Mouse (Mus musculus): ENCODE measurements around the gene Sytl3. TPM values are rescaled to one million over a fixed set of nuclear protein-coding genes. Genes with fewer than 3 reads are reported as not detected.

Gene Sytl3
- total and polyA plus RNA-seq, 3 experiments: 0.16 to 0.34 (median 0.23) TPM

DNA sequence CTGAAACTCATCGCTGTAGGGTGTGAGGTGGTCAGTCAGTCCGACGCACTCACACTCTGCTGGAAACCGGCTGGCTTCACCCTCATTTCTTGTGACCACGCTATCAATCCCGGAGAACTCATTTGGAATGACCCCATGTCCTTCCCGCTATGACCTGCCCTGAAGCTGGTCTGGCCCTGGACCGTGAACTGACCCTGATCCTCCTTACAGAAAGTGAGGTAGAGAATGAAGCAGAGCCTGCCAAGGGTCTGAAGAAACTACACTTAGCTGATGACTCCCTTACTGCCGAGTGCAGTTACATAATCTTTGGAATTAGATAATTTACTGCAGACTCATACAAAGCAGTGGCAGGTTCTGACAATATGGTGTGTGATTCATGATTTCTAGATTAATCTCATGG, 96.3 kb downstream of the Sytl3 start:
- Histone ChIP-seq H3K36me3 (ENCODE audit: control insufficient read depth, insufficient read depth, low read length) (peaks cover 2% of the 10 kb centered on the region; the same call in 1 of the 2 replicates), H3K27me3 (ENCODE audit: control insufficient read depth, insufficient read depth, low read length) (no peaks in the 10 kb centered on the region), H3K79me2 (replicated peaks; ENCODE audit: control insufficient read depth, insufficient read depth, low read length) (no peaks in the 10 kb centered on the region; the same call in 1 of the 2 replicates), H3K4me3 (no peak overlapping the region), H3K27ac (no peak overlapping the region), H3K9ac (ENCODE audit: low read depth, low read length) (no peak overlapping the region), H3K4me1 (ENCODE audit: control insufficient read depth, insufficient read depth, low read length) (no peaks in the 10 kb centered on the region; the same call in 1 of the 2 replicates)
- 72% methylated on average over 9 of the region's 9 CpGs for WGBS
- DNase-seq: no peak
- TF ChIP-seq POLR2A (IDR thresholded peaks at IDR 0.05; ENCODE audit: insufficient read depth, low read depth, low read length) (no peak), CTCF (IDR thresholded peaks at IDR 0.05) (no peak), EP300 (IDR thresholded peaks at IDR 0.05; ENCODE audit: insufficient read depth, low read depth, low read length) (no peak)
- intact Hi-C loops (cut with DNase I): loop anchor here (2.0 kb wide), 1 partner anchor 28 kb away; the partner anchor contains the start of gene Ezr

DNA sequence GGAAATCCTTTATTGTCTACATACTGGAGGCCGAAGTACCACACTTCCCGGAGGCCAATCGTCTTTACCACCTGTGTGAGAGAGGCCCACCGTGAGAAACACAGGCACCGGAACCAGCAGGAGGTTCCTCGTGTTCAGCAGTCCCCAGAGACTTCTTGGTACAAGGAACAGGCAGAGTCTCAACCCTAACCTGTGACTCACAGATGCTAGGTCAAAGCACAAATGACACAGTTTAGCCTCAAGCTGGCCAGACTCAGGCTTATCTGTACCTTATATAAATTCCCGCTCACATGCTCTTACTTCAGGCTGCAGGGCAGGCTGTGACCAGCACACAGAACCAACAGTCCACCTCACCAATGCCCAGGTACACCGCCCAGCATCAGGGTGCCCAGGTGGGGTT, 97.0 kb downstream of the Sytl3 start:
- Histone ChIP-seq H3K4me1 (ENCODE audit: control insufficient read depth, insufficient read depth, low read length) (no peaks in the 10 kb centered on the region; the same call in 1 of the 2 replicates), H3K79me2 (replicated peaks; ENCODE audit: control insufficient read depth, insufficient read depth, low read length) (no peaks in the 10 kb centered on the region; the same call in 1 of the 2 replicates), H3K4me3 (no peak overlapping the region), H3K27me3 (ENCODE audit: control insufficient read depth, insufficient read depth, low read length) (no peaks in the 10 kb centered on the region), H3K27ac (no peak overlapping the region), H3K36me3 (ENCODE audit: control insufficient read depth, insufficient read depth, low read length) (peaks cover 2% of the 10 kb centered on the region; the same call in 1 of the 2 replicates), H3K9ac (ENCODE audit: low read depth, low read length) (no peak overlapping the region)
- WGBS: 87% methylated on average over 8 of the region's 8 CpGs
- TF ChIP-seq EP300 (IDR thresholded peaks at IDR 0.05; ENCODE audit: insufficient read depth, low read depth, low read length) (no peak), CTCF (IDR thresholded peaks at IDR 0.05) (no peak), POLR2A (IDR thresholded peaks at IDR 0.05; ENCODE audit: insufficient read depth, low read depth, low read length) (no peak)
- peak in 1 of 2 experiments; percentile 15 for DNase-seq
- intact Hi-C loops (cut with DNase I): loop anchor here (2.0 kb wide), 1 partner anchor 27 kb away; the partner anchor contains the start of gene Ezr

DNA sequence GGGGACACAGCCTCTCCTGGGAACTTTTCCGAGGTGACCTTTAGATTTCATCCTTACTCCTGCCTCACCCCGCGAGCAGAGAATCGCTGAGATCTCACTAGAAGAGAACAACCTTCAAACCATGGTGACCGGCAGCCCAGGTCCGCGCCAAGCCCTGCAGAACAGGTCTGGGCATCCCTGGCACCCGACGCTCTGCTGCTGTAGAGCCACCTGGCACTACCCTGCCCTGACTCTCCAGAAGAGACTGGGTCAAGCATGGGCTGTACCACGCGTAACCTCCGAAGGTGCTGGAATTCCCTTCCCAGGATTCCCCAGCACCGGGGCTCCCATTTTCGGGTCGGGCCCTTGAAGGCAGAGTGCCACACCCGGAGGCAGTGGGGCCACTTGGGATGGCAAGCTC, 99.0 kb downstream of the Sytl3 start:
- intact Hi-C loops (cut with DNase I): no loop called here
- Histone ChIP-seq H3K27ac (no peak overlapping the region), H3K4me3 (no peak overlapping the region), H3K9ac (ENCODE audit: low read depth, low read length) (no peak overlapping the region), H3K27me3 (ENCODE audit: control insufficient read depth, insufficient read depth, low read length) (no peaks in the 10 kb centered on the region), H3K4me1 (ENCODE audit: control insufficient read depth, insufficient read depth, low read length) (no peaks in the 10 kb centered on the region), H3K36me3 (ENCODE audit: control insufficient read depth, insufficient read depth, low read length) (peaks cover 2% of the 10 kb centered on the region; the same call in 1 of the 2 replicates), H3K79me2 (replicated peaks; ENCODE audit: control insufficient read depth, insufficient read depth, low read length) (no peaks in the 10 kb centered on the region; the same call in 1 of the 2 replicates)
- no peak for TF ChIP-seq CTCF (IDR thresholded peaks at IDR 0.05)
- no peak for TF ChIP-seq POLR2A (IDR thresholded peaks at IDR 0.05; ENCODE audit: insufficient read depth, low read depth, low read length)
- no peak for TF ChIP-seq EP300 (IDR thresholded peaks at IDR 0.05; ENCODE audit: insufficient read depth, low read depth, low read length)
- 89% methylated on average over 16 of the region's 16 CpGs for WGBS
- peak in 1 of 2 experiments; percentile 13 for DNase-seq

DNA sequence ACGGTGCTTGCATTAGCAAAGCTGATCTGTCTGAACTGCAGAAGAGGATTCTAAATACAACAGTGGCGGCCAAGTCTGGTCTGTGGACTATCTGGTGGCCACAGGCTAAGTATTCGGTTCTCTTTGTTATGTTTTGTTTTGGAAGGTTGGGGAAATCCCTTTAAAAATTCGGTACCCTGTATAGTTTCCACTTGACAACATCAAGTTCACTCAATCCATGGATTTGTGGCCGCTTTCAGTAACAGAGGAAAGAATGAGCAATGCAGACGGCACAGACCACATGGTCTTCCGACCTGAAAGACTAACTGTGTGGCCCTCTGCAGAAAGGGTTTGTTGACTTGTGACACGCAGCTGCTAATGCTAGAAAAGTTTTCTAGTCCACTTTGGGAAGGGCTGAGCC, 100.0 kb downstream of the Sytl3 start:
- Histone ChIP-seq H3K9ac (ENCODE audit: low read depth, low read length) (no peak overlapping the region), H3K27ac (no peak overlapping the region), H3K4me1 (ENCODE audit: control insufficient read depth, insufficient read depth, low read length) (no peaks in the 10 kb centered on the region), H3K36me3 (ENCODE audit: control insufficient read depth, insufficient read depth, low read length) (peaks cover 2% of the 10 kb centered on the region; the same call in 1 of the 2 replicates), H3K4me3 (no peak overlapping the region), H3K27me3 (ENCODE audit: control insufficient read depth, insufficient read depth, low read length) (no peaks in the 10 kb centered on the region), H3K79me2 (replicated peaks; ENCODE audit: control insufficient read depth, insufficient read depth, low read length) (no peaks in the 10 kb centered on the region; the same call in 1 of the 2 replicates)
- WGBS: 91% methylated on average over 8 of the region's 8 CpGs
- no peak for TF ChIP-seq CTCF (IDR thresholded peaks at IDR 0.05)
- TF ChIP-seq EP300 (IDR thresholded peaks at IDR 0.05; ENCODE audit: insufficient read depth, low read depth, low read length): no peak
- no peak for TF ChIP-seq POLR2A (IDR thresholded peaks at IDR 0.05; ENCODE audit: insufficient read depth, low read depth, low read length)
- intact Hi-C loops (cut with DNase I): no loop called here
- DNase-seq: no peak

DNA sequence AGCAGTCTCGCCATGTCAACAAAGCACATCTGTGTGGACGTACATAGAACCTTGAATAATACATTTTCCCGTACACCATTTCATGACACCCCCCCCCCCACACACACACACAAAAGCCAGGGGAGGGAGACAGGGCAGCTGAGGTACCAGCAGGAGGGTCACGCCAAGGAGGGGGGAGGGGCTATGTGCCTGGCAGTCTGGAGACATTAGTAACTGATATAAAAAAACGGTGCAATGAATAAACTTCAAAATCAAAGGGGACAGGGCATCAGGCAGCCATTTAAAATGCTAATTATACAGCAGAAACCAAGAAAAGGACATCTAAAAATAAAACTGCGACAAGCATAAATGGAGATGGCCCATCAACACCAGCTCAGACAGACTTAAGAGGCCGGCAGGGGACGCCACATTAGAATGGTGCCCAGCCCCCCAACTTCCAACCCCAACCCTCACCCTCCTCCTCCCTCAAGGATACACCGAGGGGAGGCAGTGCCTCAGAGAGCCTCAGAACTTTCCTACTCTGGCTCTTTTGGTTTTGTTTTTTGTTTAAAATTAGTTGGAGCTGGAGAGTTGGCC, 100.9 kb downstream of the Sytl3 start:
- intact Hi-C loops (cut with DNase I): no loop called here
- Histone ChIP-seq H3K79me2 (replicated peaks; ENCODE audit: control insufficient read depth, insufficient read depth, low read length) (no peaks in the 10 kb centered on the region; the same call in 1 of the 2 replicates), H3K36me3 (ENCODE audit: control insufficient read depth, insufficient read depth, low read length) (peaks cover 4% of the 10 kb centered on the region; the same call in 1 of the 2 replicates), H3K4me1 (ENCODE audit: control insufficient read depth, insufficient read depth, low read length) (no peaks in the 10 kb centered on the region; the same call in none of the 2 replicates), H3K27me3 (ENCODE audit: control insufficient read depth, insufficient read depth, low read length) (no peaks in the 10 kb centered on the region), H3K27ac (no peak overlapping the region), H3K4me3 (no peak overlapping the region), H3K9ac (ENCODE audit: low read depth, low read length) (no peak overlapping the region; the same call in 1 of the 2 replicates)
- 57% methylated on average over 9 of the region's 9 CpGs for WGBS
- peak in 1 of 2 experiments; percentile 16 for DNase-seq
- TF ChIP-seq EP300 (IDR thresholded peaks at IDR 0.05; ENCODE audit: insufficient read depth, low read depth, low read length): no peak
- no peak for TF ChIP-seq POLR2A (IDR thresholded peaks at IDR 0.05; ENCODE audit: insufficient read depth, low read depth, low read length)
- peak; percentile 40 for TF ChIP-seq CTCF (IDR thresholded peaks at IDR 0.05)
